Mouse (Mus musculus): ENCODE measurements around the gene Pappa.

The Pappa gene

GRCm38 (mm10) chr4:65123741-65124224 is at the start of gene Pappa:
Pappa (plus strand) TSS chr4:65124174.
- DNase-seq = peak; percentile 34

DNA sequence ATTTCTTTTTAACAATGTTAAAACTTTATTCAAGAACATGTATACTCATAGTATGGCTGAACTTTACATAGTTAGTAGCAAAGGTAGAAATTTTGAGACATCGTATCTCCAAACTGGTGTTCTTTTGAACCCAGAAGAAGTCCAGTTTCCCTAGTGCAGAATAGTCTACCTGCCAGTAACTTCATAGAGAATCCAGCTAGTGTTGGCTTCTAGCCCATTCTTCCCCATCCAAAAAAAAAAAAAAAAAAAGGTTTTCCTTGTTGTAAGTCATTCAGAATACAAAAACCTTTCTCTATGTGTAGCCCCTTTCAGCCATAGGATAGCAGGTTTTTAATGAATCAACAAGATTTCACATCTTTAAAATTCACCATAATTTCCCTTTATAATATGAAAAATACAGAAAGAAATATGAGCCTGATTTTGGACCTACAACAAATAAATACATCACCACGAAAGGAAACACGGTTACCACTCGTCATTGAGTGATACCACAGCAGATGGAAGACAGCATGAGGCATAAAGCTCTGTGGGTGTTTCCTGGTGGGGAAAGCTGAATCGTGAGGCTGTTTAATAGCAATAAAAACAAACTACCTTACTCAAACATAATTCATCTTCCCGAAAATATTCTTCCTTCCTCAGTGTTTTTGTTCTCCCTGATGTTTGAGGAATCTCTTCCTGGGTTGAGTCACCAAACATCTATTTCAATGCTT is 45.9 kb upstream of the Pappa start:
- no peak for DNase-seq

DNA sequence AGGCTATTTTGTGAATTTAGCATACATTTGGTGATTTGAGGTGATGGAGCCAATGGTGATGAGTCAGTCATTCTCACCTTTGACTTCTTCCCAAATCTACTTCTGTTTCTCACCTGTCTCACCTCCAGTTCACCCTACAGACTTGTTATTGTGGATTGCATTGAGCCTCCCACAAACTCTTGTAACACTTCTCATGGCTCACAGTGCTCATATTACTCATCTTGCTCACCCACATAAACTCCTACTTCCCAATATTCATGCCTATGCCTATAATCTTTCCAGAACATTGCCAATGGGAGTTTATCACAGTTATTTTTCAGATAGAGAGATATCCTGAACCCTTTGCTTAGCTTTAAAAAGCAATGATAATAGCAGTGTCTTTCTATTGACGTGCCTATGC is 37.1 kb upstream of the Pappa start:
- DNase-seq = no peak

GRCm38 (mm10) chr4:65087592-65087991 is 36.4 kb upstream of the Pappa start:
- no peak for DNase-seq

DNA sequence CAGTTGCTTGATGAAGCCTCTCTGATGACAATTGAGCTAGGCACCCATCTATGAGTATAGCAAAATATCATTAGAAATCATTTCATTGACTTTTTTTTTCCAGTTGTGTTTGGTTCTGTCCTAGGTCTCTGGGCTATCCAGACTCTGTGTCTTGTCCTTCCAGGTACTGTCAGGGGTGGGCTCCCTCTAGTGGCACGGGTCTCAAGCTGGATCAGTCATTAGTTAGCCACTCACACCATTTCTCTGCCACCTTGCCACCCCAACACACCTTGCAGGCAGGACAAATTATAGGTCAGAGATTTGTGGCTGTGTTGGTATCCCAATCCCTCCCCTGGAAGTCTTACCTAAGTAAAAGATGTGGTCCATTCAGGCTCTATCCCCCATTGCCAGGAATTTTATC is 31.8 kb upstream of the Pappa start:
- DNase-seq = peak; percentile 5

DNA sequence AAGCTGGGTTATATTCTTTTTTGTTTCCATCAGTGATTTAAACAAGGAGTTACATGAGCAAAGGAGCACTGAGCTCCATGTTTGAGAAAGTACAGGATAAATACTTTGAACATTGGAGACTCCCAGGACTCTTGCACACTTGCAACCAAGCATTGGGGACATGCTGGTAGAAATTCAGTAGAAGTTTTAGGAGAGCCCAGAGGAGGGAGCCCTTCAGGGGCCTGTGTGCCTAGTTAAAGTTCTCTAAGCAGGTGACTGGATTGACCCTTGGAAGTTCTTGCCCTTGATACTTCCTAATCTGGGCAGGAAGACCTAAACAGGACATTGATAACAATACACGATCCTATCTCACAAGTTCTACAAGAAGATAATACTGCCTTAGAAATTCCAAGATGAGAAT is 3.6 kb upstream of the Pappa start:
- no peak for DNase-seq

DNA sequence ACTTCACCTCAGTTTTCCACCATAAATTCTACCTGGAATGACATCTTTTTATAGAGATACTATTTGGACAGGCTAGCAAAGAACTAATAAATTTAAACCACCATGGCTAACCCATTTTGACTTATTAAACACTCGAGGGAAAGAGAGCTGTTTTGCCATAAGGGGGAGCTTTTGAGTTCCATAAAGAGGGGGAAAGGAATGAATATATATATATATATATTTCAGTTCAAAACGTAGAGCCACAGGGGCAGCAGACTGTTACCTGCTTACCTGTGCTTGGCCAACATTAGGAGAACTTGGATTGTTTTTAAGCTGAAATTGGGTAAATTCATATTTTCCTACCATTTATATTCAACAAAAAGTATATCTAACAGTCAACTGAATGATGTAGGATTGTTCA is 1.1 kb upstream of the Pappa start:
- DNase-seq = peak; percentile 59

- DNase-seq = peak; percentile 58
These were observed 586 bp downstream of the Pappa start for GRCm38 (mm10) chr4:65124369-65125151.

- peak; percentile 74 for DNase-seq
These were observed 1.7 kb downstream of the Pappa start for GRCm38 (mm10) chr4:65125341-65126332.

GRCm38 (mm10) chr4:65126451-65127290 is 2.7 kb downstream of the Pappa start:
- peak; percentile 90 for DNase-seq

- no peak for DNase-seq
These were observed 3.3 kb downstream of the Pappa start for GRCm38 (mm10) chr4:65127291-65127590.

- DNase-seq = no peak
These were observed 8.7 kb downstream of the Pappa start for GRCm38 (mm10) chr4:65132657-65133056.

- DNase-seq = no peak
These were observed 10.4 kb downstream of the Pappa start for GRCm38 (mm10) chr4:65134358-65134757.

DNA sequence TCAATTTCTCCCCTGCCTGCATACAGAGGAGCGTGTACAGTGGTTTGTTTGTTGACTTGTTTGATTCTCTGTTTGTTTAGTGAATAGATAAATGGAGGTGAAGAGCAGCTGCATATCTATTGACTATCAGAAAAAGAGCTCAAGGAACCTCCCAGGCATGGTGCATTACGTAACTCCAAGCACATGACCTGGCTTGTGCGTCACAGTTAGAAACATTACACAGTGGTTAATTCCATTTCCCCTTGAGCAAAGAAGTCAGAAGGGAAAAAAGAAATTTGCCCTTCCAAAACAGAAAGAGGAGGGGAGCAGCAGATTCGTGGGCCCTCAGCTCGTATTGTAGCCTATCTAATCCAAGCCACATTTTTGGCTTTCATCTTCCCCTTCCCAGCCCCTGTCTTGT is 11.1 kb downstream of the Pappa start:
- DNase-seq = no peak

DNA sequence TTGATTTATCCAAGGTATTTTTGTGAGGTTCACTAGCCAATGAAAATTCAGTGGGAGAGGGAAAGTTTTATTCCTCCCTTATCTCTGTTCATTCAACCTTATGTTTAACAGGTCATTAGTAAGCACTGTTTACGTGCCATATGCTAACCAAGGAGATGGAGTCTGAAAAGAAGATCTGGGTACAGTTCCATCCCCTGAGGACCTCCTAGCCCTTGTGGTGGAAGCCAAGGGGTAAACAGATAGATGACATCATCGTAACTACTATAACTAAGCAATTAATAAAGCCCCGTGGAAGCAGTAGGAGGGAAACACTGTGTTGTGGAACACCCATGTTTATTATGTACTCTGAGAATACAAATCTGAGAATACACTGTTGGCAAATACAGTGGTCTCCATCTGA is 12.6 kb downstream of the Pappa start:
- no peak for DNase-seq

GRCm38 (mm10) chr4:65146936-65147335 is 23.0 kb downstream of the Pappa start:
- no peak for DNase-seq

DNA sequence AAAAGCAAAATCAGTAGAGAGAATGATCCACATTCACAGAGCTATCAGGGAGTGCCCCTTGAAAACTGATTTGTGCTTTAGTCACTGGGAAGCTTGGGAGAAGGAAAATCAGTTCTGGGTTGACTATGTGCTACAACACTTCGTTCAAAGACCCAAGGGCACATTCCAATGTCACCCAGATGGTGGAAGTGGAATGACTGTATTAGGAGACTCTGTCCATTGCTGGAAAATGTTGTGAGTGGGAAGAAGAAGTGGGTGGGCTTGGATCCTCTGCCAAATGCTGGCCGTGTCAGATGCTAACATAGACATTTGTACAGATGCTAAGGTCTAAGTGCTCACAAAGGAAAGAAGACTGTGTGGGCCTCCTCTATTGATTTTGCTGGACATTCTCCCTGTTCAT is 29.6 kb downstream of the Pappa start:
- DNase-seq = no peak

DNA sequence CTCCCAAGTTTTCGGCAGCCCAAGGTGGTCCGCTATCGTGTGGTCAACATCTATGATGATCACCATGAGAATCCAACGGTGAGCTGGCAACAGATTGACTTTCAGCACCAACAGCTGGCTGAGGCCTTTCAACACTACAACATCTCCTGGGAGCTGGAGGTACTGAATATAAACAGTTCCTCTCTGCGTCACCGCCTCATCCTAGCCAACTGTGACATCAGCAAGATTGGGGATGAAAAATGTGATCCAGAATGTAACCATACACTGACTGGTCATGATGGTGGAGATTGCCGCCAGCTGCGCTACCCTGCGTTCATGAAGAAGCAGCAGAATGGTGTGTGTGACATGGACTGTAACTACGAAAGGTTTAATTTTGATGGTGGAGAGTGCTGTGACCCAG is 32.3 kb downstream of the Pappa start:
- no peak for DNase-seq

- DNase-seq = no peak
These were observed 34.7 kb downstream of the Pappa start for GRCm38 (mm10) chr4:65158651-65159050.

DNA sequence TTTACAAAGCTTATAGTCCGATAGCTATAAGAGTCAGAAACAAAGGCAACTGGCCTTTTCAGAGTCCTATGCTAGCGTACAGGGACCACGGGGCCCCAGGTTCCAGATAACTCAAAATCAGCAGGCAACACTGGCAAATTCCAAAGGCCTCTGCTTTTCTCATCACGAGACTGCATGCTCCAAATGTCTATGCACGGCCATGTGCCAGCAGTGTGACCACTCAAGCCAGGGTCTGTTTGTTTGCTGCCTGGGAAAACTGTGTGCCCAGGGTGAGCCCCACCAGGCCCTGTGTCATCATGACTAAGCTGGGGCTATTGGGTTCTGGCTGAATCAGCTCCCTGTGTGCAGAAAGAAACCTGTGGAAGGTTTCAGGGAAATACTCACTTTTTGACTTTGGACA is 35.5 kb downstream of the Pappa start:
- no peak for DNase-seq

DNA sequence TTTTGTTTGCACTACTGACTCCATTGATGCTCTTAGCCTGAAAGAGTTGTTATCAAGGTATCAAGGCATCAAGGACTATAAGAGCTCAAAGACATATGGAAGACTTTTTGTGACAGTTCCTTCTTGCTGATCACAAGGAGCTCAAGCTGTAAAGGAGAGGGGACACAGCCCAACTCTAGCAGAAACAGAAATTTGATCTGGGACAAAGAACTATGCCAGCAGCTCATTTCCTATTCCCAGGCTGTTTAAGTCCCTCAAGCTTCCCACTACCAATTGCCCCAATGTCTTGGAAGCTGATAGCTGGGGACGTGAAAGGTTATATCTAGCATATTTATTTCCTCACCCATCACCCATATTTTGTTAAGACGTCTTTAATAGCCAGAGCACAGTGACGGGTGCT is 39.7 kb downstream of the Pappa start:
- no peak for DNase-seq

DNA sequence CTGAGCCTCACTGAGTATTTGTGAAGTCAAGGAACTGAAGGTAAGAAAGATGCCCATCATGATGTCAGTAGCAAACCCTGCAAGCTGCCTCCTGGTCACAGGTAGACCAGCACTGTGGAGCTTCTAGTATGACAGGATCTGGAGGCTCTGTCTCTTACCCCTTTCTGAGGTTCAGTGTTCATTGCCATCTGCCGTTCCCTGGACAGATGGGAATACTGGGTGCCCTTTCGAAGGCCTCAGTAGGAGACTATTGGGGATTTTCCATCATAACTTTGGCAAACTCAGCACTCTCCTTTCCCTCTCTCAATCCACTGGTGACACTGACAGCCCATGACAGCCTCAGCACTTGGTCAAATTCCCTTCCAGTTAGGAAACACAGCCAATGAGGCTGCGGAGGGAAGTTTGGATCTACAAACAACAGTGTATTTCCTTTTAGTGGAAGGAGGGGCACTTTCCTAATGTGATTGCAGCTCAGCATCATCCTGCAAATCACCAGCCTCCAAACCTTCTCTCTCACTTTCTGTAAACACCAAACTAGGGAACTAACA is 42.4 kb downstream of the Pappa start:
- DNase-seq = no peak

All from retina, postnatal 1 day (tissue).